Mouse (Mus musculus): ENCODE results near the gene Bscl2.
"Not testable (repeated sequence)": the region's sequence is repeated elsewhere in the genome, so short reads cannot be mapped to it uniquely, and the experiment has no call there.

The Bscl2 gene

DNA sequence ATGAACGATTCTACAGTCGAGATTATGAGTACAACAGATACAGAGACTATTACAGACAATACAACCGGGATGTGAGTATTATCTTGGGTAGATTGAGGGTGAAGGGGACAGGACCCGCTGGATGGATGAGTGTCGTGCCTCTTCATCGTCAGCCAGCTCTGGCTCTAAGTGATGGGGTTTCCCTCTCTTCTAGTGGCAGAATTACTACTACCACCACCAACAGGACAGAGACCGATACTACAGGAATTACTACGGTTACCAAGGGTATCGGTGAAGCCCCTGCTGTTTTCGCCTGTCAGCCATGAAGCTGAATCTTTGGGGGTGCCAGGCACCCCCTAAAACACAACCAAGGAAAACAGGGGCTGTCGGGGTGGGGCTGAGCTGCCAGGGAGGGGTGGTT lies 6.0 kb upstream of the Bscl2 start:
- no peak for DNase-seq (ENCODE audit: low spot score)

GRCm38 (mm10) chr19:8832971-8833370 lies 4.3 kb upstream of the Bscl2 start:
- no peak for DNase-seq (ENCODE audit: low spot score)

DNA sequence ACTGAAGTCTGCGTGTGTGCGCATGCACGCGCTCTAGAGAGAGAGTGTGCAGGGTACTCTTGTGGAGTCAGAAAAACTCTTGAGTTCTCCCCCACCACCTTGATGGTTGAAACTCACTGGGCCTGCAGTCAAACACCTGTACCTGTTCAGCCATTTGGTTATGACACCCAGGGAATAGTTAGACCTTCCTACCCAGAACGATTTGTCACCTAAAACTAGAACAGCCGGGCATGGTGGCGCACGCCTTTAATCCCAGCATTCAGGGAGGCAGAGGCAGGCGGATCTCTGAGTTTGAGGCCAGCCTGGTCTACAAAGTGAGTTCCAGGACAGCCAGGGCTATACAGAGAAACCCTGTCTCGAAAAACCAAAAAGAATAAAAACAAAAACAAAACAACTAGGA lies 940 bp upstream of the Bscl2 start:
- not testable (repeated sequence) for DNase-seq (ENCODE audit: low spot score)

GRCm38 (mm10) chr19:8838041-8838730 lies 919 bp downstream of the Bscl2 start:
- no peak for DNase-seq (ENCODE audit: low spot score)

- no peak for DNase-seq (ENCODE audit: low spot score)
These were observed 2.0 kb downstream of the Bscl2 start, which contains the start of gene Gng3 for GRCm38 (mm10) chr19:8839103-8839907. Gene Gng3 (minus strand): TSS chr19:8839194.

DNA sequence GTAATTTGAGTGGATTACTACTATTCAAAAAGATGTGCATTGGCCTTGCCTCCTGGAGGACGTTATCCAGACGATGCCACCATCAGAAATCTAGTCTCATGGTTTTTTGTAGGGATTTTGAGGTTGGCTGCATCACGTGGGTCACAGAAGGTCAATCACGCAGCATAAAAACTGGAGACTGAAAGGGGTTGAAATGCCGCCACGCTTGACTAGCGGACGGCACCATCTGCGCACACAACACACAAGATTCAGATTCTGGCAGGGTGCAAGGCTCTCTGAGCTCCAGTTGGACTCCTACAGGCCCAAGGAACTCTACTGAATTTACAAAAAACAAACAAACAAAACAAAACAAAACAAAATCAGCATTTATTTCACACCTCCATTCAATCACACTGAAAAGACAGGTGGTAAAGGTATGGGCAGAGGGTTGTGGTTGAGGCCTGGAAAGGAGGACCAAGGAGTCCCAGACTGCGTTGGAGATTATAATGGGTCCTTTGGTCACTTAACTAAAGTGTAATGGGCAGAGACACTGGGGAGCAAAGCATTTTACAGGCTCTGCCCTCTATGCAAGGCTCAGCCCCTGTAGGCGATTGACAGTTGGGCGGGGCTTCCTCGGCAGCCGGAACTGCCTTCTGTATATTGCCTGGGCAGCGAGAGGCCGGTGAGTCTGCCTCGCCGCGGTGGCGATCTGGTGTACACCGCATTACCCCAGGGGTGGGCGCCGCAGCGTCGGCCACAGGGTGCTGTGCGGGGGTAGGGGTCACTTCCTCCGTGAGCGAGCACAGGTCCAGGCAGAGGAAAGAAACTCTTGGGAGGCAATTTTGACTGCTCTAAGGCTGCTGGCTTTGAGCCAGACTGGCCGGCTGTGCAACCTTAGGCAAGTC lies 2.9 kb downstream of the Bscl2 start:
- DNase-seq (ENCODE audit: low spot score): no peak

GRCm38 (mm10) chr19:8841012-8841411 lies 3.7 kb downstream of the Bscl2 start:
- no peak for DNase-seq (ENCODE audit: low spot score)

DNA sequence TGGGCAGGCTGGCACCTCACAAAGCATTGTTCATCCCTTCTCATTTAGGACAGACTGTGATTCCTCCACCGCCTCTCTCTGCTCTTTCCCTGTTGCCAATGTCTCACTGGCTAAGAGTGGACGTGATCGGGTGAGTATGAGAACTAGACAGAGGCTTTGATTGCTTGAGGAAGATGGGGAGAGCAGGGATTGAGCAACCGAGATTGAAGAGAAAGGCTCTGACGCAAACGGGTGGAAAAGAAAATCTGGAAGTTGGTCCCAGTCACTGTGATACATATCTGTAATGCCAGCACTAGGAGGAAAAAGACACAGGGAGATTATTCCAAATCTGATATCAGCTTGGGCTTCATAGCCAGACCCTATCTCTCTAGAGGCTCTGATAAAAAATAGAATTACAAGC lies 5.7 kb downstream of the Bscl2 start:
- peak; percentile 48 for DNase-seq (ENCODE audit: low spot score)

DNA sequence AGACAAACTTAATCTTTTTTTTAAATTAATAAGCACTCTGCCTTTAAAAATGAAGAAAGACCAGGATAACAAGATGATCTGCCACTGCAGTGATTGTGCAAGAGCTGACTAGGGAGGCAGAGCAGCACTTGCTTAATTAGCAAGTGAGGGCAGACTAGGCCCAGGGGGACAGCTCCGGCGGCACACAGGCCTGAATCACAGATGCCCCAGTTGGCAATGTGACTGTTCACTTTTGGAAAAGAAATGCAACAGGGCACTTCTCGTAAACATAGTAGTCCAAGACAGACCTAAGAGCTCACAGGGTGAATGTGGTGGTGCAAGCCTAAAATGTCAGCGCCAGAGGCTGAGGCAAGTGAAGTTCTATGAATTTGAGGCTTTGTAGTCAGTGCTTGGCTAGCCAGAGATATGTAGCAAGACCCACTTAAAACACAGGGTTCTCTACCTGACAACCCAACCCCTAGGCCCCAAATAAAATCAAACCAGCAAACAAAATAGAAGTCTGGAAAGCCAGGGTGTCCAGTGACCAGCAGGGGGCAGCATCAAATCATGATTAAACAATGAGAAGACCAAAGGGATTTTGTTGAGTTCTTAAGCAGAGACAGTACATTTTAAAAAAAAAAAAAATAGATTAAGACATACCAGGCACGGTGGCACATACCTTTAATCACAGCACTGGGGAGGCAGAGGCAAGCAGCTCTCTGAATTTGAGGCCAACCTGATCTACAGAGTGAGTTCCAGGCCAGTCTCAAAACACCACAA lies 7.3 kb downstream of the Bscl2 start:
- DNase-seq (ENCODE audit: low spot score): peak; percentile 99

- no peak for DNase-seq (ENCODE audit: low spot score)
These were observed 11.1 kb downstream of the Bscl2 start for GRCm38 (mm10) chr19:8848356-8848755.

- DNase-seq (ENCODE audit: low spot score): peak; percentile 77
These were observed 13.2 kb downstream of the Bscl2 start, which contains the start of gene Lrrn4cl for GRCm38 (mm10) chr19:8850402-8850901. Gene Lrrn4cl (plus strand): TSS chr19:8850768.

- no peak for DNase-seq (ENCODE audit: low spot score)
These were observed 14.4 kb downstream of the Bscl2 start for GRCm38 (mm10) chr19:8851639-8852038.

DNA sequence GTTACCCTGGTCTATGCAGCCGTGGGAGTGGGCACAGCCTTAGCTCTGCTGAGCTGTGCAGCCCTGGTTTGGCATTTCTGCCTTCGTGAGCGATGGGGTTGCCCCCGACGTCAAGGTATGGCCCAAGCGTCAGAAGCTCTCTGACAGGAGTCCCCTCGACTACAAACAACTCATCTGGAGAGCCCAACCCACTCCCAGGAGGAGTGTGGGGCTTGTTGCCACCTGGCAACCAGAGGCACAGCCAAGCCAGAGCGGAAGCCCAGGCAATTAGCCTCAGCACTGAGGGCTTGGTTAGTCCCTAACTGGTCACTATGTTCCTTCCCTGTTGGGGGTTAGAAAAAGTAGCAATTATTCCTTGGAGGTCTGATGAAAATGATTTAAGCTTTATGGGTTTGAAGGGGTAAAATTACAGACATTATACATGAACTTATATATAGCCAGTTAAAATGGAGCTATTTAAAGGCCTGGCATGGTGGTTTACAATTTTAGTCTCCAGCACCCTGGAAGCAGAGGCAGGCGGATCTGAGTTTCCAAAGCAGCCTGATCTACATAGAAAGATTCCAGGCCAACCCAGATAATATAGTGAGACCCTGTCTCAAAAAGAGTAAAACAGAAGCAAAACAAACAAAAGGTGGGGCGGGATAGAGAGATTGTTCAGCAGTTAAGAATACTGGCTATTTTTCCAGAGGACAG lies 15.1 kb downstream of the Bscl2 start:
- DNase-seq (ENCODE audit: low spot score): no peak

GRCm38 (mm10) chr19:8853117-8853516 lies 15.8 kb downstream of the Bscl2 start:
- no peak for DNase-seq (ENCODE audit: low spot score)

DNA sequence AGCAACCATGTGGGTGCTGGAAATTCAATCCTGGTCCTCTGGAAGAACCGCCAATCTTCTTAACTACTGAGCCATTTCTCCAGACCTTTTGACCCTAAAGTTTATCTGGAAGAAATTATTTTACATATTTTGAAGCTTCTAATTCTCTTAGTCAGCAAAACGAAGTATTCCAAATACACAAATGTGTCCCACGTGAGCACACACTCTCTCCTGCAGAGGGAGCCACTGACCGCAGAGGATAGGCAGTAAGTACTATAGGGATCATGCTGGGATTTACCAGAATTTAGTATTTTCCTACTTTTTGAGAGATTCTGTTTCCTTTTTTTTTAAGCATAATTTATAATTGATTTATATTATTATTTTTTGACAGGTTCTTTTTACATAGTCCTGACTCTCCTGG lies 20.4 kb downstream of the Bscl2 start:
- DNase-seq (ENCODE audit: low spot score): peak; percentile 65

GRCm38 (mm10) chr19:8859018-8859417 lies 21.8 kb downstream of the Bscl2 start:
- peak; percentile 59 for DNase-seq (ENCODE audit: low spot score)

- DNase-seq (ENCODE audit: low spot score): no peak
These were observed 27.0 kb downstream of the Bscl2 start for GRCm38 (mm10) chr19:8864265-8864664.

- not testable (repeated sequence) for DNase-seq (ENCODE audit: low spot score)
These were observed 33.1 kb downstream of the Bscl2 start for GRCm38 (mm10) chr19:8870381-8870780.

GRCm38 (mm10) chr19:8870838-8871237 lies 33.6 kb downstream of the Bscl2 start:
- no peak for DNase-seq (ENCODE audit: low spot score)

DNA sequence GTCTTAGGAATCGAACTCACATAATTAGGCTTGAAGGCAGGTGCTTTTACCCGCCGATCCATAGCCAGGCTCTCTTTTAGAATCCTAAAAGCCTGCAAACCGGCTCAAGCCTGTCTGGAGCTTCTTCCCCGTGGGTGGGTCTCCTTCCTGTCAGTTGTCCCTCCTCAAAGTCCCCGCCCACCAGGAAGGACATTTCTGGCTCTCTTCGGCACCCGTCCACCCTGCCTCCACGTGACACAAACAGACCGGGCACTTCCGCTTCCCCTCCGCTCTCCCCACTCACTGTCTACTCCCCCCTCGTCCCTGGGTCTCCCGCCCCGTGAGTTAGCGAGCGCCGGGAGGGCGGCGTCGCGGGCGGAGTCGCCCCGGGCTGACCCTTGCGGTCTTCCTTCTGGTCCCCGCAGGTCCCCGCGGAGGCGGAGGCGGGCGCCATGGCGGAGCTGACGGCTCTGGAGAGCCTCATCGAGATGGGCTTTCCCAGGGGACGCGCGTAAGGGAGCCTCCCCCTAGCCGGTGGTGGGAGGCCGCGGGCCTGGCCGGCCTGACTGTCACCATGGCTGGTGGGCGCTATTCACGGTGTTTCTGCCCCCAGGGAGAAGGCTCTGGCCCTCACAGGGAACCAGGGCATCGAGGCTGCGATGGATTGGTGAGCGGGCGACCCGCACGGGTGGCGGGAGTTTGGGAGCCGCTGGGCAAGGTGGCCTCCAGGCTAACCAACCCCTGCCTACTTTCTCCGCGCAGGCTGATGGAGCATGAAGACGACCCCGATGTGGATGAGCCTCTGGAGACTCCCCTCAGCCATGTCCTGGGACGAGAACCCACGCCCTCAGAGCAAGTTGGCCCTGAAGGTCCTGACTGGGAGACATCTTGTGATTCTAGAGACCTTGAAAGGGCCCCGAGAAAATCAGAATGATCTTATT lies 34.3 kb downstream of the Bscl2 start, which contains the start of gene Ubxn1:
Gene Ubxn1, plus strand, starts transcription at position 230 of the 920 bp plus-strand sequence.
- peak; percentile 99 for DNase-seq (ENCODE audit: low spot score)

All from adipocyte (in vitro differentiated cells).